Mouse (Mus musculus) embryonic facial prominence, embryonic 13.5 days (tissue): ENCODE results near the gene Lrrc39. TPM values are rescaled to one million over a fixed set of nuclear protein-coding genes. Genes with fewer than 3 reads are reported as not detected.

Experiments used
- ATAC-seq: fragments of 200-750 bp; cut with Nextera tagmentation; 2 replicates; pipeline ENCODE4 v1.8.0; 2017; ENCODE audit warnings: low read depth; ENCODE audit not compliant: insufficient number of reproducible peaks, insufficient read depth, low FRiP score, low TSS enrichment
- H3K27ac ChIP-seq: fragments of 300-500 bp; sonication (generic); 2 replicates; pipeline ENCODE4 v1.5.1; 2015; ENCODE audit warnings: moderate library complexity, mild to moderate bottlenecking, inconsistent platforms
- H3K27me3 ChIP-seq: fragments of 300-500 bp; sonication (generic); 2 replicates; pipeline ENCODE4 v1.6.1; 2015; ENCODE audit warnings: mild to moderate bottlenecking, inconsistent platforms
- H3K36me3 ChIP-seq: fragments of 300-500 bp; sonication (generic); 2 replicates; pipeline ENCODE4 v1.6.1; 2015; ENCODE audit warnings: mild to moderate bottlenecking, inconsistent platforms
- H3K4me1 ChIP-seq: fragments of 300-500 bp; sonication (generic); 2 replicates; pipeline ENCODE4 v1.6.1; 2015; ENCODE audit warnings: inconsistent platforms
- H3K4me2 ChIP-seq: fragments of 300-500 bp; sonication (generic); 2 replicates; pipeline ENCODE4 v1.6.1; 2015; ENCODE audit warnings: moderate library complexity, mild to moderate bottlenecking, inconsistent platforms
- H3K4me3 ChIP-seq: fragments of 300-500 bp; sonication (generic); 2 replicates; pipeline ENCODE4 v1.5.1; 2015; ENCODE audit warnings: mild to moderate bottlenecking, inconsistent platforms
- H3K9ac ChIP-seq: fragments of 300-500 bp; sonication (generic); 2 replicates; pipeline ENCODE4 v1.6.1; 2015; ENCODE audit warnings: mild to moderate bottlenecking, inconsistent platforms
- H3K9me3 ChIP-seq: fragments of 300-500 bp; sonication (generic); 2 replicates; pipeline ENCODE4 v1.6.1; 2016; ENCODE audit warnings: inconsistent platforms
- WGBS: fragments of 180-500 bp; shearing (Covaris S2); methylation state at CpG from one replicate; pipeline ENCODE4 v1.1.7; 2015; ENCODE audit warnings: mixed read lengths; 5-methylcytosine and 5-hydroxymethylcytosine counted together
- polyA plus RNA-seq: library from polyadenylated mRNA; unstranded; fragments of >200 nt; fragmentation: Nextera tagmentation; extraction: Ambion mirVana; gene quantifications from 2 replicates; pipeline ENCODE4 v1.2.1, GENCODE M21; 2015

Gene Lrrc39
- polyA plus RNA-seq, 1 experiment from 2014 or later: 0.56 TPM

DNA sequence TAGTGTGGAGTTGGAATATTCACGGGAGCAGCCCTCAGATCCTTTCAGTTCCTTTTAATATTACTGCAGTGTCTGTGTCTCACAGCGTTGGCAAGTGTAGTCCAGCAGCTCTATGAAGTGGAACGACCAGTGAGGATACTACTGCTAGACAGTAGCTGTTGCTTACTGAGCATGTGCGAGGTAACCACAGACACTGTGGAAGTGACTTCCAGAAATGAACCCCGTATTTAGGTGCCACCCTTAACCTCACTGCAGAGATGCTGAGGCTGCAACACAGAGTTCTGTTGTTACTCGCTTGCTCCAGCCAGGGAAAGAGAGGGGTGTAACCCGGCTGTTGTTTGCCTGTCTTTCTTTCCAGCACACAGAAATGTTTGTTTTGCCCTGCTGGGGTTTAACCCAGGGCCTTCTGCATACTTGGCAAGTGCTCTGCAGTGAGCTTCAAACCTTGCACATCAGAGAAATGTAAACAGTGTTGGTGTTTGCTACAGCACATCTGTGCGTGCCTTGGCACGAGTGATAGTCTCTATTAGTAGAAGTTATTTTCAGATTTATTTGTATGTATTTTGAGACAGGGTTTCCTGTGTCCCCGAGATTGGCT, 51.6 kb downstream of the Lrrc39 start, which contains the start of gene Trmt13:
Trmt13 (minus strand) TSS at position 293 of the 598 bp plus-strand sequence.
- Histone ChIP-seq H3K36me3 (peaks cover 54% of the 10 kb centered on the region), H3K27me3 (no peaks in the 10 kb centered on the region), H3K4me2 (no peak within 1 kb of the TSS), H3K27ac (no peak within 1 kb of the TSS), H3K9me3 (no peaks in the 10 kb centered on the region), H3K4me3 (no peak within 1 kb of the TSS), H3K9ac (no peak within 1 kb of the TSS), H3K4me1 (no peaks in the 10 kb centered on the region)
- WGBS: 85% methylated on average over 10 of the region's 10 CpGs
- ATAC-seq: no peak

DNA sequence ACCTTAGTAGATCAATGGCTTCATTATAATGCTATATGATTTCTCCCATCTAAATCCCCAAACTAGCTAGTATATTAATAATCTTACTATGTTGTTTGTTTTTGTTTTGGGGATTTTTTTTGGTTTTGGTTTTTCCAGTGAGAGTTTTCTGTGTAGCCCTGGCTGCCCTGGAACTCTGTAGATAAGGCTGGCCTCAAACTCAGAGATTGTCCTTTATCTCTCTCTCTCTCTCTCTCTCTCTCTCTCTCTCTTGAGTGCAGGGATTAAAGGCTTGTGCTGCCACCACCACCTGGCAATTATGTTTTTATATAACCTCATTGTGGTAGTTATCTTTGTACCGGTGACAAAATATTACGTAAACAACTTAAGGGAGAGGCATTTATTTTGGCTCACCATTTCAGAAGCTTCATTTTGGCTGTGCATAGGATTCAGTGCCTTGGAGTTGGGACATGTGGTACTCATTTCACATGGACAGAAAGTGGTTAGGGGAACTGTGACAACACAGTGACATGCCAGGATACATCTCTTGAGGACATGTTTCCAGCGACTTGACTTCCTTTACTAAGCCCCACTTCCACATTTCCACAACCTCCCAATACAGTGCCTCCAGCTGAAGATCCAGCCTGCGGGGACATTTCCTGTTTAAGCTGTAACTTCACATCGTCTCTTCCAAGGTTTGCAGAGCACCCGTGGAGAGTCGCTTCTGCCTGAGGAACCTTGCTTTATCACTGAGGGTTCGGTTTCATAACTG, 52.7 kb downstream of the Lrrc39 start:
- ATAC-seq: no peak
- WGBS: 86% methylated on average over 8 of the region's 8 CpGs
- H3K27me3 ChIP-seq: no peaks in the 10 kb centered on the region

DNA sequence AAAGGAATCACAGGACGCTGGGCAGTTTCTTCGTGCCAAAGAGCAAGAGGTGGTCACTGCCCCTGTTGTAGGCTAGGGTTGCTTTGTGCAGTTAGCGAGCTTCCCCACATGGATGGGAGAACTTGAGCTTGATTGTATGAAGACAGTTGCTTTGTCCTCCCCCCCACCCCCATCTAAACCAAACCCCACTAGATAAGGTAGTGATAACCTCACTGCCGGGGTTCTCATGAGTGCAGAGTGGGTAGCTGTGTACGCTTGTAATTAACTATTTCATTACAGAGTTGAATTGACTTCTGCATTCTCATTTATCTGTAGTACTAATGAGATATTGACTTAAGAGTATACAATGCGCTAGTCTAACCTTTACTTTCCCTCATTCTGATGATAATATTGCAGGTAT, 56.1 kb downstream of the Lrrc39 start:
- no peak for ATAC-seq
- Histone ChIP-seq H3K27me3 (no peaks in the 10 kb centered on the region), H3K4me1 (no peaks in the 10 kb centered on the region), H3K36me3 (peaks cover 64% of the 10 kb centered on the region), H3K4me2 (no peak overlapping the region), H3K27ac (no peak overlapping the region), H3K9ac (no peak overlapping the region), H3K9me3 (no peaks in the 10 kb centered on the region), H3K4me3 (no peak overlapping the region)
- WGBS: 85% methylated on average over 6 of the region's 6 CpGs

More for the DNA sequence above, 52.7 kb downstream of the Lrrc39 start:
- no peaks in the 10 kb centered on the region for H3K4me1 ChIP-seq
- no peak overlapping the region for H3K4me2 ChIP-seq
- H3K9me3 ChIP-seq: no peaks in the 10 kb centered on the region
- H3K36me3 ChIP-seq: peaks cover 53% of the 10 kb centered on the region
- H3K4me3 ChIP-seq: no peak overlapping the region
- H3K9ac ChIP-seq: no peak overlapping the region
- H3K27ac ChIP-seq: no peak overlapping the region

DNA sequence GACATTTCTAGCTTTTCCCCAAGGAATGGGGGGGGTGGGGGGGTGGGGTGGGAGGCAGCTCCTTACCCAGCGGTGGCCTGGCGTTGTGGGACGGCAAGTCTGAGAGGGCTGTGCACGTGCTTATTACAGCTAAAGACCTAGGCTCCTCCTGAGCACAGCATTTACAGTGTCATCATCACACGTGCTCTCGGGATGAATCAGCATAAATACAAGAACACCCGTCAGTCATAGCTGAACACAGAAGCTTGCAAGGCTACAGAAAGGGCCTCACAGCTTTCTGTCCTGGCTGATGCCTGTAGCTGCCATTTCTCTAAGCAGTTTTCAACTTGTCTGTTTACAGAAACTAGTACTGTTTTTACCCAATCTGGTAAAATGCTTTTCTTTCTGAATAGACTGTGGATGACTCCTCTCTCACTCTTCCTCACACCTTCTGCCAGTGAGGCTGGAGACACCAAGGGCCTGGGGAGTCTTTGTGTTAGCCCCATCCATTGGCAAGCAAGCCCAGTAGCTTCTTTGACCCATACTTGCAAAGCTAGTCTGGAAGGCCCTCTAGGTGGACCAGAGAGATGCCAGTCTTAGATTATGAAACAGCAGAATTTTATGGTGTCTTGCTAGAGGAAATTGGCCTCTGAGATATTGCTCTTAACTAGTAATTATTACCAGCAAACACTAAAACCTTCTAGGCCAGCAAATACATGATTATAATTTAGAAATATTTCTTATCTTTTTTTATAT, 58.0 kb downstream of the Lrrc39 start:
- Histone ChIP-seq H3K4me1 (no peaks in the 10 kb centered on the region), H3K9me3 (no peaks in the 10 kb centered on the region), H3K36me3 (peaks cover 44% of the 10 kb centered on the region), H3K4me3 (no peak overlapping the region), H3K4me2 (no peak overlapping the region), H3K9ac (no peak overlapping the region), H3K27ac (no peak overlapping the region), H3K27me3 (no peaks in the 10 kb centered on the region)
- ATAC-seq: no peak
- 92% methylated on average over 7 of the region's 7 CpGs for WGBS

DNA sequence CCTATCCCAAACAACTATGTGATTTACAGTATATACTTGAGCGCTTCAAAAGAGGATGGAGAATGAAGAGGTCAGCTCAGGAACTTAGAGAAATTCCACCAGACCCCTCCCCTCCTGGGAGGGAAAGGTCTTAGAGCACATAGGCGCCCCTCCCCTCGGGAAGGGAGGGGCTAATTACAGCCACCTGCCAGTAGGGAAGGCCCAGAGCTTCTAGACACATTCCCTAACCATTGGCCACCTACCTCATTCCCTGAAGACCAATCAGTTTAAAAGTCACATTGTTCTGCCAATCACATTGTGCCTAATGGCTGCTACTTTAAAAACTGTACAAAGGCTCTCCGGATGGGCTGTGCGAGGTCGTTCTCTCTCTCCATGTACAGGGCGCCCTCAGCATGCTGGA, 59.9 kb downstream of the Lrrc39 start:
- no peak overlapping the region for H3K4me2 ChIP-seq
- peaks cover 43% of the 10 kb centered on the region for H3K36me3 ChIP-seq
- H3K4me1 ChIP-seq: no peaks in the 10 kb centered on the region
- no peak overlapping the region for H3K9ac ChIP-seq
- ATAC-seq: no peak
- no peaks in the 10 kb centered on the region for H3K27me3 ChIP-seq
- H3K27ac ChIP-seq: no peak overlapping the region
- H3K9me3 ChIP-seq: no peaks in the 10 kb centered on the region
- H3K4me3 ChIP-seq: no peak overlapping the region
- WGBS: 96% methylated on average over 7 of the region's 7 CpGs

DNA sequence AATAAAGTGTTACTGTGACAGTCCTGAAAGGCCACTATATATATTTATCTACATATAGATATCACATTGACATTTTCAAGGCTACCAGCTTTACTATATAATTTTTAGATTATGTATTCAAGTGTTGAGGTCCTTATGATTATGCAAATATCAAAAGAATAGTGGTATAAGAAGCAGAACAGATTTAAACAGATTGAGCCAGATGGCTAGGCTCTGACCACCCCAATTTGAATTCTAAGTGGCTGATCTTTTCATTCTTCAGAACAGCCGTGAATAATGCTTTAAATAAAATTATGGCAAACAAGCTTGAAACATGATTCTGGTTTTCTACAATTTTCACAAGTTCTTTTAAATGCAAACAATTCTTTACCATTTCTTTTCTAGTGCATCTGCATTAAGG, 68.7 kb downstream of the Lrrc39 start:
- H3K36me3 ChIP-seq: peaks cover 66% of the 10 kb centered on the region

More for the DNA sequence above, 68.7 kb downstream of the Lrrc39 start:
- Histone ChIP-seq H3K4me1 (no peaks in the 10 kb centered on the region), H3K9ac (no peak overlapping the region), H3K9me3 (no peaks in the 10 kb centered on the region), H3K27ac (no peak overlapping the region), H3K4me3 (no peak overlapping the region), H3K4me2 (no peak overlapping the region), H3K27me3 (no peaks in the 10 kb centered on the region)
- 59% methylated on average over 1 of the region's 1 CpGs for WGBS
- ATAC-seq: no peak

Other genes with a start within 250 kb of the Lrrc39 start
- gene Cdc14a, start 138.9 kb upstream of the Lrrc39 start, polyA plus RNA-seq: 8.9 and 9.6 TPM in 2 replicates
- 81.2 and 87.9 TPM in 2 replicates for gene Rtca, start 54.8 kb upstream of the Lrrc39 start, polyA plus RNA-seq
- 17.8 and 18.5 TPM in 2 replicates for gene Dbt, start 49.9 kb upstream of the Lrrc39 start, polyA plus RNA-seq
- gene Sass6, start 32.0 kb downstream of the Lrrc39 start, polyA plus RNA-seq: 26.3 and 27.8 TPM in 2 replicates
- gene Trmt13, start 51.6 kb downstream of the Lrrc39 start, polyA plus RNA-seq: 44.3 and 44.8 TPM in 2 replicates
- 78.5 and 80.5 TPM in 2 replicates for gene Mfsd14a, start 99.7 kb downstream of the Lrrc39 start, polyA plus RNA-seq
- gene Gm43191, start 118.3 kb downstream of the Lrrc39 start, polyA plus RNA-seq: not detected in 2 replicates
- 8.7 and 10.4 TPM in 2 replicates for gene Slc35a3, start 149.9 kb downstream of the Lrrc39 start, polyA plus RNA-seq
- gene Agl, start 245.2 kb downstream of the Lrrc39 start, polyA plus RNA-seq: 17.3 and 19.6 TPM in 2 replicates